Mouse (Mus musculus) testis, adult 2 months (tissue): ENCODE data around the gene Ift122.

Experiments
- CTCF ChIP-seq: fragments of 200-500 bp; IDR thresholded peaks from 2 replicates; pipeline ENCODE4 v1.5.1; 2012; ENCODE audit warnings: low read depth, mild to moderate bottlenecking, inconsistent platforms, low read length, moderate library complexity; ENCODE audit not compliant: control insufficient read depth, insufficient read depth, insufficient replicate concordance
- POLR2A ChIP-seq: fragments of 200-500 bp; IDR thresholded peaks from 2 replicates; pipeline ENCODE4 v1.6.1; 2012; ENCODE audit warnings: low read depth, mild to moderate bottlenecking, inconsistent platforms, low read length, moderate library complexity; ENCODE audit not compliant: control insufficient read depth

DNA sequence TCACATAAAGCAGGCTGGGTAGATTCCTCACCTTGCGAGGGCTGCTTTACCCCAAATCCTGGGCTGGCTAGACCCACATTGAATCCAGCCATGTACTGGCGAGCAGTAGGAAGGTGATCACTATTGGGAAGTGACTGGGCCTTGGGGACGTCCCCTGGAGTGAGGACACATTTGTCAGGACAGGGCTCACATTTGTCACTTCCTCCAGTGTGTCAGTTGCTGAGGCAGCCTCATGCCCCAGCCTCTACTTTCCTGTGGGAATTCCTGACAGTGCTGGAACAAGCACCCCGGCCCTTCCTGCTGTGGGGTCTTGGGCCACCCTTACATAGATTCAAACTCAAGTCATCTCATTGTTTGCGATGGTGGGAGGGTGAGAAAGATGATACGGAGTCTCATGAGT, 58.5 kb downstream of the Ift122 start:
- TF ChIP-seq POLR2A, result no peak
- no peak for TF ChIP-seq CTCF
